Mouse (Mus musculus) kidney, adult 11 months (tissue): Measurements from ENCODE around the gene Pofut2.
"Not testable (repeated sequence)": the region's sequence is repeated elsewhere in the genome, so short reads cannot be mapped to it uniquely, and the experiment has no call there.

Source experiments
- DNase-seq: peaks from one replicate; pipeline ENCODE4 v3.0.0; 2022

The Pofut2 gene

GRCm38 (mm10) chr10:77272980-77273730, 14.1 kb downstream of the Pofut2 start:
- no peak for DNase-seq

GRCm38 (mm10) chr10:77273798-77274197, 14.8 kb downstream of the Pofut2 start:
- no peak for DNase-seq

- not testable (repeated sequence) for DNase-seq
These were observed 23.1 kb downstream of the Pofut2 start for GRCm38 (mm10) chr10:77282085-77282484.

GRCm38 (mm10) chr10:77282822-77283221, 23.8 kb downstream of the Pofut2 start:
- DNase-seq: peak; percentile 45

GRCm38 (mm10) chr10:77284832-77285231, 25.8 kb downstream of the Pofut2 start:
- no peak for DNase-seq

- no peak for DNase-seq
These were observed 28.6 kb downstream of the Pofut2 start for GRCm38 (mm10) chr10:77287626-77288025.

- DNase-seq: no peak
These were observed 29.7 kb downstream of the Pofut2 start for GRCm38 (mm10) chr10:77288639-77289195.

- no peak for DNase-seq
These were observed 30.5 kb downstream of the Pofut2 start for GRCm38 (mm10) chr10:77289559-77289958.

GRCm38 (mm10) chr10:77290624-77291366, 31.8 kb downstream of the Pofut2 start:
- no peak for DNase-seq

GRCm38 (mm10) chr10:77294691-77295090, 35.7 kb downstream of the Pofut2 start:
- DNase-seq: no peak

GRCm38 (mm10) chr10:77298621-77299020, 39.6 kb downstream of the Pofut2 start:
- DNase-seq: no peak

GRCm38 (mm10) chr10:77299194-77299593, 40.2 kb downstream of the Pofut2 start:
- DNase-seq: no peak

GRCm38 (mm10) chr10:77300237-77300933, 41.4 kb downstream of the Pofut2 start:
- DNase-seq: no peak

GRCm38 (mm10) chr10:77300934-77301297, 41.9 kb downstream of the Pofut2 start:
- DNase-seq: no peak

- no peak for DNase-seq
These were observed 45.3 kb downstream of the Pofut2 start for GRCm38 (mm10) chr10:77304362-77304761.

GRCm38 (mm10) chr10:77304840-77305533, 46.0 kb downstream of the Pofut2 start:
- no peak for DNase-seq

- no peak for DNase-seq
These were observed 46.7 kb downstream of the Pofut2 start for GRCm38 (mm10) chr10:77305766-77306165.

GRCm38 (mm10) chr10:77308978-77309377, 50.0 kb downstream of the Pofut2 start:
- no peak for DNase-seq

- no peak for DNase-seq
These were observed 55.8 kb downstream of the Pofut2 start for GRCm38 (mm10) chr10:77314711-77315266.

- no peak for DNase-seq
These were observed 56.7 kb downstream of the Pofut2 start for GRCm38 (mm10) chr10:77315682-77316081.
